Mouse (Mus musculus) embryonic facial prominence, embryonic 13.5 days (tissue): ENCODE results near the gene Slc41a2. TPM values are rescaled to one million over a fixed set of nuclear protein-coding genes. Genes with fewer than 3 reads are reported as not detected.
A peak's percentile ranks its signal among the peaks of the same experiment; 100 is the strongest.

Experiments used
- ATAC-seq: fragments of 200-750 bp; cut with Nextera tagmentation; 2 replicates; pipeline ENCODE4 v1.8.0; 2017; ENCODE audit warnings: low read depth; ENCODE audit not compliant: insufficient number of reproducible peaks, insufficient read depth, low FRiP score, low TSS enrichment
- H3K27ac ChIP-seq: fragments of 300-500 bp; sonication (generic); 2 replicates; pipeline ENCODE4 v1.5.1; 2015; ENCODE audit warnings: moderate library complexity, mild to moderate bottlenecking, inconsistent platforms
- H3K27me3 ChIP-seq: fragments of 300-500 bp; sonication (generic); 2 replicates; pipeline ENCODE4 v1.6.1; 2015; ENCODE audit warnings: mild to moderate bottlenecking, inconsistent platforms
- H3K36me3 ChIP-seq: fragments of 300-500 bp; sonication (generic); 2 replicates; pipeline ENCODE4 v1.6.1; 2015; ENCODE audit warnings: mild to moderate bottlenecking, inconsistent platforms
- H3K4me1 ChIP-seq: fragments of 300-500 bp; sonication (generic); 2 replicates; pipeline ENCODE4 v1.6.1; 2015; ENCODE audit warnings: inconsistent platforms
- H3K4me2 ChIP-seq: fragments of 300-500 bp; sonication (generic); 2 replicates; pipeline ENCODE4 v1.6.1; 2015; ENCODE audit warnings: moderate library complexity, mild to moderate bottlenecking, inconsistent platforms
- H3K4me3 ChIP-seq: fragments of 300-500 bp; sonication (generic); 2 replicates; pipeline ENCODE4 v1.5.1; 2015; ENCODE audit warnings: mild to moderate bottlenecking, inconsistent platforms
- H3K9ac ChIP-seq: fragments of 300-500 bp; sonication (generic); 2 replicates; pipeline ENCODE4 v1.6.1; 2015; ENCODE audit warnings: mild to moderate bottlenecking, inconsistent platforms
- H3K9me3 ChIP-seq: fragments of 300-500 bp; sonication (generic); 2 replicates; pipeline ENCODE4 v1.6.1; 2016; ENCODE audit warnings: inconsistent platforms
- WGBS: fragments of 180-500 bp; shearing (Covaris S2); methylation state at CpG from one replicate; pipeline ENCODE4 v1.1.7; 2015; ENCODE audit warnings: mixed read lengths; 5-methylcytosine and 5-hydroxymethylcytosine counted together
- polyA plus RNA-seq: library from polyadenylated mRNA; unstranded; fragments of >200 nt; fragmentation: Nextera tagmentation; extraction: Ambion mirVana; gene quantifications from 2 replicates; pipeline ENCODE4 v1.2.1, GENCODE M21; 2015

The Slc41a2 gene
- polyA plus RNA-seq, 1 experiment from 2014 or later: 1.5 TPM

GRCm38 (mm10) chr10:83220217-83220616, 117.5 kb downstream of the Slc41a2 start:
- no peak overlapping the region for H3K4me2 ChIP-seq
- WGBS: 84% methylated on average over 10 of the region's 10 CpGs
- ATAC-seq: no peak
- no peak overlapping the region for H3K9ac ChIP-seq
- H3K36me3 ChIP-seq: no peaks in the 10 kb centered on the region
- peaks cover 9% of the 10 kb centered on the region for H3K4me1 ChIP-seq
- no peak overlapping the region for H3K4me3 ChIP-seq
- no peak overlapping the region for H3K27ac ChIP-seq
- no peaks in the 10 kb centered on the region for H3K9me3 ChIP-seq
- H3K27me3 ChIP-seq: no peaks in the 10 kb centered on the region

DNA sequence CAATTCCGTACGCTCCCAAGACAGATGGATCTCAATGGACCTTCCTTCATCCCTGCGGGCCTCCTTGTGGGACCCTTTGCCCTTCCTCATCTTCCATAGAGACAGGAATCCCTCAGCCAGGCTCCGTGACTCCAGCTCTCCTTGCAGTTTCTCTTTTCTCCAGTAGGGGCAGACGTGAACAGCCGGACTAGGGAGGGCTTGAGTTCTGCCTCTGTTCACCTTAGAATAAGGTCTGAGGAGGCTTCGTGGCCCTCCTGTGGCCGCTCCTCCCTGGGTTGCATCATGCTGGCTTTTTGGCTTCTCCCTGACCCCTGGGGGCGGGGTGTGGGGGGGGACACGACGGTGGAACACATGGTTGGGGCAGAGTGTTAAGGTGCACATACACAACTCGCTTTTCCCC, 118.0 kb downstream of the Slc41a2 start:
- no peak overlapping the region for H3K4me3 ChIP-seq
- no peak for ATAC-seq
- 26% methylated on average over 12 of the region's 12 CpGs for WGBS
- no peak overlapping the region for H3K4me2 ChIP-seq
- no peak overlapping the region for H3K27ac ChIP-seq
- H3K36me3 ChIP-seq: no peaks in the 10 kb centered on the region
- H3K27me3 ChIP-seq: no peaks in the 10 kb centered on the region
- no peak overlapping the region for H3K9ac ChIP-seq
- H3K9me3 ChIP-seq: no peaks in the 10 kb centered on the region
- peaks cover 9% of the 10 kb centered on the region for H3K4me1 ChIP-seq

GRCm38 (mm10) chr10:83218778-83219177, 118.9 kb downstream of the Slc41a2 start:
- no peak overlapping the region for H3K9ac ChIP-seq
- H3K9me3 ChIP-seq: no peaks in the 10 kb centered on the region
- no peak overlapping the region for H3K27ac ChIP-seq
- 54% methylated on average over 2 of the region's 2 CpGs for WGBS
- no peaks in the 10 kb centered on the region for H3K27me3 ChIP-seq
- peaks cover 9% of the 10 kb centered on the region for H3K4me1 ChIP-seq
- no peak for ATAC-seq
- no peak overlapping the region for H3K4me3 ChIP-seq
- H3K36me3 ChIP-seq: no peaks in the 10 kb centered on the region
- no peak overlapping the region for H3K4me2 ChIP-seq

DNA sequence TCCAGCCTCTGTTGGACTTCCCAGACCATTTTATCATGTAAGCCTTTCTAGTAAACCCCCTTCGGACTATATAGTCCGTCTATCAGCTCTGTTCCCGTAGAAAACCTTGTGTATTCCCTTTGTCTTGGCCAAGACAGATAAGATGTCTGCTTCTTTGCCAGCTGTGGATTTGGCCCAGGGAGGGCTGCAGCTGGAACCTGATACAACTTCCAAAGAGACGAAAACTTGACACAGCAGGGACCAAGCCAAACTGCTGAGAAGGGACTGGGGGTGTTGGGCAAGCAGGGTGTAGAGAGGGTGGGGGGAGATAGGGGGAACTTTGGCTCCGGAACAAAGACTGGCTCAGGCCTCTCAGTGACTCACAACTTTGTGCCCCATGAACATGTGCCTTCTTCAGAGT, 120.4 kb downstream of the Slc41a2 start:
- no peak overlapping the region for H3K4me2 ChIP-seq
- no peaks in the 10 kb centered on the region for H3K27me3 ChIP-seq
- H3K9ac ChIP-seq: no peak overlapping the region
- peak overlapping the region; percentile 22; the same call in 1 of the 2 replicates for H3K27ac ChIP-seq
- WGBS: 48% methylated on average over 5 of the region's 5 CpGs
- no peak for ATAC-seq
- H3K9me3 ChIP-seq: no peaks in the 10 kb centered on the region
- H3K36me3 ChIP-seq: no peaks in the 10 kb centered on the region
- H3K4me3 ChIP-seq: no peak overlapping the region
- peaks cover 9% of the 10 kb centered on the region for H3K4me1 ChIP-seq

DNA sequence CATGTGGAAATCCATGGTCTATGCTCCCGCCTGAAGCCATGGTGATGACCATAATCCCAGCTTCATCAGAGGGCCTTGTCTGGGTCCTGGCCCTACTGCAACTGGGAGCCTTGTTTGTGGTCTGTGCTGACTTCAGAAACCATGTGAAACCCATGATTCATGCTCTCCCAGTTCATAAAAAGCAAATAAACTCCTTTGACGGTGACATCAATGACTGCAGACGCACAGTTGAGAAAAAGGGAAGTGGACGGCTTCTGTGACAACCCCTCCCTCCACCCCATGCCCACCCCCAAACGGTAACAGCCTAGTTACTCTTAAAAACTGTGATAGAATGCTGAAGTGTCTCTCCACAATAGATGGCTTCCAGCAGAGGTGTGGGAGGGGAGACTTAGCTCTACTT, 122.1 kb downstream of the Slc41a2 start:
- 74% methylated on average over 5 of the region's 5 CpGs for WGBS

DNA sequence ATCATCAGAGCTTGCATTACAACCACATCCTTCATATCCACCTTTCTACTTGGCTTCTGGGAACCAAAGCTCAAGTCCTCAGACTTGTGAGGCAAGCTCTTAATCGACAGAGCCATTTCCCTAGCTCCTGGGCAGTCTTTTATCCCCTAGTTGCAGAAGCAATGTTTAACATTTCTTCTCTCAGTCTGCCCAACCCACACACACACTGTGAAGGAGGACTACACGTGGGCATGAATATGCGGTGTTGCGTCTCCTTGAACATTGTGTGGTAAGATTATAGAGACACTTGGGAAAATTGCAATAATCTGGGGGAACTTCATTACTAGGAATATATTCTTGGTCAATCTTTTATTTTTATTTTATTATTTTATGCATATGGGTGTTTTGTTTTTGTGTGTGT, 125.1 kb downstream of the Slc41a2 start:
- H3K9ac ChIP-seq: no peak overlapping the region
- WGBS: 90% methylated on average over 4 of the region's 4 CpGs

More for the DNA sequence above, 122.1 kb downstream of the Slc41a2 start:
- Histone ChIP-seq H3K27me3 (no peaks in the 10 kb centered on the region), H3K36me3 (no peaks in the 10 kb centered on the region), H3K4me3 (no peak overlapping the region), H3K9me3 (no peaks in the 10 kb centered on the region), H3K27ac (no peak overlapping the region), H3K9ac (no peak overlapping the region), H3K4me2 (no peak overlapping the region), H3K4me1 (peaks cover 9% of the 10 kb centered on the region)
- no peak for ATAC-seq

GRCm38 (mm10) chr10:83210968-83211583, 126.6 kb downstream of the Slc41a2 start:
- Histone ChIP-seq H3K4me3 (no peak overlapping the region), H3K4me2 (no peak overlapping the region), H3K36me3 (no peaks in the 10 kb centered on the region), H3K9me3 (no peaks in the 10 kb centered on the region), H3K9ac (no peak overlapping the region), H3K27me3 (no peaks in the 10 kb centered on the region), H3K4me1 (peaks cover 4% of the 10 kb centered on the region; the same call in 1 of the 2 replicates), H3K27ac (no peak overlapping the region)
- WGBS: 29% methylated on average over 6 of the region's 6 CpGs
- no peak for ATAC-seq

More for the DNA sequence above, 125.1 kb downstream of the Slc41a2 start:
- H3K36me3 ChIP-seq: no peaks in the 10 kb centered on the region
- peaks cover 12% of the 10 kb centered on the region for H3K4me1 ChIP-seq
- no peak overlapping the region for H3K27ac ChIP-seq
- no peak overlapping the region for H3K4me3 ChIP-seq
- no peaks in the 10 kb centered on the region for H3K27me3 ChIP-seq
- H3K4me2 ChIP-seq: no peak overlapping the region
- ATAC-seq: no peak
- no peaks in the 10 kb centered on the region for H3K9me3 ChIP-seq

DNA sequence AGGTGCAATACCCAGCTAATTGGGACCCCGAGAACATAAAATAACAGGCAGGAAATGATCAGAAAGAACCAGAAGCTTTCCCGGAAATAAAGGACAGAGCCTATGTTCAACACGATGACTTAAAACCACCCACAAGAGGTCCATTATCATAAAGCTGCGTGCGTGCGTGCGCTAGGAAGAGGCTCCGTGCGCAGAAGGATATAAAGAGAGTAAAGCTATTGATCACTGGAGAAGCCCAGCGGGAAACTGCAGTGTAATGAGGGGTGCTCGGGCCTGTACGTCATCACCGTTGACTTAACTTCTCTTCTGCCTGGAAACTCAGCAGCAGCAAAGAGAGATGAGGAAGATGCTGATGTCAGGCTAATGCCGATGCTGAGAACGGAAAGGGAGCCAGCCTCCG, 127.6 kb downstream of the Slc41a2 start:
- 73% methylated on average over 16 of the region's 16 CpGs for WGBS
- Histone ChIP-seq H3K4me3 (no peak overlapping the region), H3K9me3 (no peaks in the 10 kb centered on the region), H3K9ac (no peak overlapping the region), H3K4me1 (peaks cover 4% of the 10 kb centered on the region; the same call in 1 of the 2 replicates), H3K27ac (no peak overlapping the region), H3K4me2 (no peak overlapping the region), H3K36me3 (no peaks in the 10 kb centered on the region), H3K27me3 (no peaks in the 10 kb centered on the region)
- no peak for ATAC-seq

DNA sequence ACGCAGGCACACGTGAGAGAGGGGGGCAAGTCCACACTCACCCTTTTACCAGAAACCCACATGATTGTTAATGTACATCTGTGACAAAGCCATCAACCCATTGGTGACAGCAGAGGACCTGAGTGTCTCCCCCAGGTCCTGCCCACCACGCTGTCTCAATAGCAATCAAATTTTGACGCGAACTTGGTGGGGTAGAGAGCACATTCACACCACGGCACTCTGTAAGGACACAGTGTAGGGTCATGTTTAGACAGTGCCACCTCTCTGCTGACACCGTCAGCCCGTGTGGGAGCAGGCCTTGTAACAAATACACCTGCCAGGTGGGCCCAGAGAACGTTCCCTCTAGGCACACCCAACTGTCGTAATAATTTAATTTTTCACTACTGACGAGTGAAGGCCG, 128.3 kb downstream of the Slc41a2 start:
- Histone ChIP-seq H3K4me1 (peaks cover 4% of the 10 kb centered on the region; the same call in 1 of the 2 replicates), H3K9ac (no peak overlapping the region), H3K27ac (no peak overlapping the region), H3K36me3 (no peaks in the 10 kb centered on the region), H3K27me3 (no peaks in the 10 kb centered on the region), H3K9me3 (no peaks in the 10 kb centered on the region), H3K4me2 (no peak overlapping the region), H3K4me3 (no peak overlapping the region)
- 63% methylated on average over 12 of the region's 12 CpGs for WGBS
- ATAC-seq: no peak

DNA sequence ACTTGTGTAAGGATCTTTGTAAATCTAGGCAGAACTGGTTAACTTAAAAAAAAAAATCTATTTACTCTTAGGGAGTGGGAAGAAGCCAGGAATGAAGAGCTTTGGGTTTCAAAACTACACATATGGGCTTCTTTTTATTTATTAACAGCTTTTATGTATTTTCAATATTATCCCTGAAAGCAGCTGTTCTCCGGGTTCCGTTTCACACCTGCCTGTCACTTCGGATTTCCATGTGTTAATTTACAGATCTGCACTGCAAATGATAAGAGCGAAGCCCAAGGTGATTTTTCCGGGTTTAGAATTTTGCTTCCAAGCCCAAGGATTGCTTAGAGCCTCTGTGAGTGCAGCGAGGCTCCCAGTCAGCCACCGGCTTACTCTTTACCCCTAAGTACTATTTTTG, 129.2 kb downstream of the Slc41a2 start:
- no peak overlapping the region for H3K4me2 ChIP-seq
- no peaks in the 10 kb centered on the region for H3K27me3 ChIP-seq
- H3K9ac ChIP-seq: no peak overlapping the region
- no peaks in the 10 kb centered on the region for H3K36me3 ChIP-seq
- H3K9me3 ChIP-seq: no peaks in the 10 kb centered on the region
- peaks cover 4% of the 10 kb centered on the region; the same call in 1 of the 2 replicates for H3K4me1 ChIP-seq
- WGBS: 82% methylated on average over 7 of the region's 7 CpGs
- ATAC-seq: no peak
- no peak overlapping the region for H3K27ac ChIP-seq
- no peak overlapping the region for H3K4me3 ChIP-seq

DNA sequence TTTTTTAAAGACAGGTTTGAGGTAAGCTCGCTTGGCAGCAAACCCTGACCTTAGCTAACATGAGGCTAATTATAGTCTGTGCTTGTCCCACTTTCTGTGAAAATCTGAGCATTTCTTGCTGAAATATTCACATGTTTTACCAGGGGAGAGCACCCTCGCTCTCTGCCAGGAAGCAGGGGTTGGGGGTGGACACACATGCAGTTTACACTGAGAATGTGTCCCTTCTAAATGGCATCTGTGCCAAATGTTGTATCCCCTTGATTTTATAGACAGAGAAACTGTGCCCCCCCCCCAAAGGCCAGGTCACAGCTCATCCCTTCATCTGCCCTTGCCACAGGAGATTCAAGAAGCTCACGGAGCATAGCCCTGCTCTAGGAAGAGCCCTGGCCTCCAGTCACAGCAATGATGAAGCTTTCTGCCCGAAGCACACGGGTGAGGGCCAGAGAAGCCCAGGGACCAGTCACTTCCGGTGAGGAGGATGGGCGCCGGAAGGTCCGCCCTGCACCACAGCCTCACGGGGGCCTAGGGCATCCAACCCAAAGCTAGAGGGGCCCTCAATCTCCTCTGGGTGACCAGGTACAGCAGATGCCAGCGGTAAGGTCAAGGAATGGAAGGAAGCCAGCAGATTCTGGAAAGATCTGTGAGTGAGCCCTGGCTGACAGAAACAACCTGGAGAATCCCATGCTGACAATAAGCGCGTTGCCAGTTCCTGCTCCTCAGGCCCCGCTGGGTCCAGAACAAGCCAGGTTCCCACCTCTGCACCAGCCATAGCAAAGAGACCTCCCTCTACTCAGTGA, 134.6 kb downstream of the Slc41a2 start:
- Histone ChIP-seq H3K4me3 (no peak overlapping the region), H3K9me3 (no peaks in the 10 kb centered on the region), H3K4me1 (peaks cover 8% of the 10 kb centered on the region), H3K27me3 (no peaks in the 10 kb centered on the region), H3K4me2 (no peak overlapping the region), H3K9ac (no peak overlapping the region), H3K36me3 (no peaks in the 10 kb centered on the region), H3K27ac (no peak overlapping the region)
- ATAC-seq: no peak
- 87% methylated on average over 14 of the region's 14 CpGs for WGBS

DNA sequence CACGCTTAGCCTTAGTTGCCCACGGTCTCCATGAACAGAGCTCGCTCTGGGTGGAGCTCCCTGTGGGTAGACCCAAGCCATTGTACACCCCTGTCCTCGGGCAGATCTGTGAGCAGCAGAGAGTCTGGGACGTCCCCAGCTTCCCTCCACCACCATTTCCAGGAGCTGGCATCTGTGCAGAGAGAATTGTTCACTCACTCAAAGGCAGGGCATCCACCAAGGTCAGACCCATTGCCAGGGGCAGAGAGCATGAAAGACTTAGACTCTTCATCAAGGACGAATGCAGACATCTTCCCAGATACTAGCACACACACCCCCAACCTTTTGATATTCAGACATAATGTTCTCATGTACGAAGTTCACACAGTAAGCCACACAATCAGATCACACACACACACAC, 136.2 kb downstream of the Slc41a2 start:
- no peaks in the 10 kb centered on the region for H3K27me3 ChIP-seq
- no peak overlapping the region for H3K9ac ChIP-seq
- WGBS: 80% methylated on average over 7 of the region's 7 CpGs
- H3K4me3 ChIP-seq: no peak overlapping the region
- H3K36me3 ChIP-seq: no peaks in the 10 kb centered on the region
- no peaks in the 10 kb centered on the region for H3K9me3 ChIP-seq
- no peak for ATAC-seq
- no peak overlapping the region for H3K27ac ChIP-seq
- H3K4me2 ChIP-seq: no peak overlapping the region
- peaks cover 4% of the 10 kb centered on the region for H3K4me1 ChIP-seq
